Mouse (Mus musculus): ENCODE measurements around the gene Zmiz1. TPM values are rescaled to one million over a fixed set of nuclear protein-coding genes. Genes with fewer than 3 reads are reported as not detected.
A peak's percentile ranks its signal among the peaks of the same experiment; 100 is the strongest.

The Zmiz1 gene
- polyA plus RNA-seq, 1 experiment from 2014 or later = 91.0 TPM

- H3K27ac ChIP-seq (replicated peaks; ENCODE audit: low read depth, low read length) = no peak overlapping the region
- no peaks in the 10 kb centered on the region for H3K9me3 ChIP-seq (ENCODE audit: control insufficient read depth, low read length)
- DNase-seq (no peak), ATAC-seq (ENCODE audit: low FRiP score, low TSS enrichment) (no peak)
- no peak overlapping the region for H3K9ac ChIP-seq (replicated peaks; ENCODE audit: low read length)
- 91% methylated on average over 20 of the region's 20 CpGs for WGBS
- H3K36me3 ChIP-seq (ENCODE audit: control insufficient read depth, insufficient read depth, low read length) = peaks cover 35% of the 10 kb centered on the region
- peaks cover 44% of the 10 kb centered on the region for H3K4me1 ChIP-seq (ENCODE audit: control insufficient read depth, insufficient read depth, low read length)
- H3K27me3 ChIP-seq (ENCODE audit: control insufficient read depth, insufficient read depth, low read length) = no peaks in the 10 kb centered on the region
- H3K4me3 ChIP-seq (replicated peaks; ENCODE audit: low read depth, low read length) = no peak overlapping the region
- no peak overlapping the region for H3K4me2 ChIP-seq (ENCODE audit: low read length)
Observed at GRCm38 (mm10) chr14:25509450-25510129, 50.6 kb downstream of the Zmiz1 start.

- Histone ChIP-seq H3K9ac (replicated peaks; ENCODE audit: low read length) (peak overlapping the region; percentile 17; the same call in 1 of the 2 replicates), H3K9me3 (ENCODE audit: control insufficient read depth, low read length) (no peaks in the 10 kb centered on the region)
- 70% methylated on average over 3 of the region's 3 CpGs for WGBS
Observed at GRCm38 (mm10) chr14:25510362-25510761, 51.4 kb downstream of the Zmiz1 start.

GRCm38 (mm10) chr14:25510987-25511386 is 52.0 kb downstream of the Zmiz1 start:
- 69% methylated on average over 7 of the region's 7 CpGs for WGBS
- Histone ChIP-seq H3K27me3 (ENCODE audit: control insufficient read depth, insufficient read depth, low read length) (no peaks in the 10 kb centered on the region), H3K4me3 (replicated peaks; ENCODE audit: low read depth, low read length) (no peak overlapping the region), H3K36me3 (ENCODE audit: control insufficient read depth, insufficient read depth, low read length) (peaks cover 27% of the 10 kb centered on the region), H3K9me3 (ENCODE audit: control insufficient read depth, low read length) (no peaks in the 10 kb centered on the region), H3K9ac (replicated peaks; ENCODE audit: low read length) (peak overlapping the region; percentile 17; the same call in 1 of the 2 replicates), H3K27ac (replicated peaks; ENCODE audit: low read depth, low read length) (peak overlapping the region; percentile 74), H3K4me2 (ENCODE audit: low read length) (no peak overlapping the region), H3K4me1 (ENCODE audit: control insufficient read depth, insufficient read depth, low read length) (peaks cover 50% of the 10 kb centered on the region)
- ATAC-seq (ENCODE audit: low FRiP score, low TSS enrichment) (no peak), DNase-seq (no peak)

More at GRCm38 (mm10) chr14:25510362-25510761, 51.4 kb downstream of the Zmiz1 start:
- DNase-seq (no peak), ATAC-seq (ENCODE audit: low FRiP score, low TSS enrichment) (no peak)
- H3K27ac ChIP-seq (replicated peaks; ENCODE audit: low read depth, low read length) = peak overlapping the region; percentile 74
- H3K4me1 ChIP-seq (ENCODE audit: control insufficient read depth, insufficient read depth, low read length) = peaks cover 50% of the 10 kb centered on the region
- no peak overlapping the region for H3K4me2 ChIP-seq (ENCODE audit: low read length)
- no peak overlapping the region for H3K4me3 ChIP-seq (replicated peaks; ENCODE audit: low read depth, low read length)
- no peaks in the 10 kb centered on the region for H3K27me3 ChIP-seq (ENCODE audit: control insufficient read depth, insufficient read depth, low read length)
- peaks cover 33% of the 10 kb centered on the region for H3K36me3 ChIP-seq (ENCODE audit: control insufficient read depth, insufficient read depth, low read length)

- H3K9me3 ChIP-seq (ENCODE audit: control insufficient read depth, low read length) = no peaks in the 10 kb centered on the region
- no peak overlapping the region for H3K9ac ChIP-seq (replicated peaks; ENCODE audit: low read length)
- DNase-seq (no peak), ATAC-seq (ENCODE audit: low FRiP score, low TSS enrichment) (no peak)
- H3K36me3 ChIP-seq (ENCODE audit: control insufficient read depth, insufficient read depth, low read length) = peaks cover 23% of the 10 kb centered on the region
- 55% methylated on average over 3 of the region's 3 CpGs for WGBS
- no peaks in the 10 kb centered on the region for H3K27me3 ChIP-seq (ENCODE audit: control insufficient read depth, insufficient read depth, low read length)
- no peak overlapping the region for H3K4me3 ChIP-seq (replicated peaks; ENCODE audit: low read depth, low read length)
- H3K27ac ChIP-seq (replicated peaks; ENCODE audit: low read depth, low read length) = peak overlapping the region; percentile 74
- H3K4me2 ChIP-seq (ENCODE audit: low read length) = no peak overlapping the region
- H3K4me1 ChIP-seq (ENCODE audit: control insufficient read depth, insufficient read depth, low read length) = peaks cover 53% of the 10 kb centered on the region
Observed at GRCm38 (mm10) chr14:25511564-25511963, 52.6 kb downstream of the Zmiz1 start.

GRCm38 (mm10) chr14:25511967-25512366 is 53.0 kb downstream of the Zmiz1 start:
- WGBS = 23% methylated on average over 5 of the region's 5 CpGs
- DNase-seq (peak; percentile 51), ATAC-seq (ENCODE audit: low FRiP score, low TSS enrichment) (no peak)
- H3K4me1 ChIP-seq (ENCODE audit: control insufficient read depth, insufficient read depth, low read length) = peaks cover 57% of the 10 kb centered on the region
- no peaks in the 10 kb centered on the region for H3K27me3 ChIP-seq (ENCODE audit: control insufficient read depth, insufficient read depth, low read length)
- H3K4me2 ChIP-seq (ENCODE audit: low read length) = no peak overlapping the region
- no peak overlapping the region for H3K4me3 ChIP-seq (replicated peaks; ENCODE audit: low read depth, low read length)
- H3K27ac ChIP-seq (replicated peaks; ENCODE audit: low read depth, low read length) = peak overlapping the region; percentile 74
- H3K9ac ChIP-seq (replicated peaks; ENCODE audit: low read length) = no peak overlapping the region
- no peaks in the 10 kb centered on the region for H3K9me3 ChIP-seq (ENCODE audit: control insufficient read depth, low read length)
- peaks cover 23% of the 10 kb centered on the region for H3K36me3 ChIP-seq (ENCODE audit: control insufficient read depth, insufficient read depth, low read length)

- DNase-seq = no peak
- peaks cover 66% of the 10 kb centered on the region for H3K4me1 ChIP-seq (ENCODE audit: control insufficient read depth, insufficient read depth, low read length)
- no peak overlapping the region for H3K4me3 ChIP-seq (replicated peaks; ENCODE audit: low read depth, low read length)
- H3K9me3 ChIP-seq (ENCODE audit: control insufficient read depth, low read length) = no peaks in the 10 kb centered on the region
- H3K27me3 ChIP-seq (ENCODE audit: control insufficient read depth, insufficient read depth, low read length) = no peaks in the 10 kb centered on the region
- H3K4me2 ChIP-seq (ENCODE audit: low read length) = no peak overlapping the region
- H3K36me3 ChIP-seq (ENCODE audit: control insufficient read depth, insufficient read depth, low read length) = peaks cover 23% of the 10 kb centered on the region
- peak; percentile 44 for ATAC-seq (ENCODE audit: low FRiP score, low TSS enrichment)
- no peak overlapping the region for H3K9ac ChIP-seq (replicated peaks; ENCODE audit: low read length)
- peak overlapping the region; percentile 74 for H3K27ac ChIP-seq (replicated peaks; ENCODE audit: low read depth, low read length)
- WGBS = 19% methylated on average over 6 of the region's 6 CpGs
Observed at GRCm38 (mm10) chr14:25512803-25513202, 53.8 kb downstream of the Zmiz1 start.

GRCm38 (mm10) chr14:25513496-25513895 is 54.5 kb downstream of the Zmiz1 start:
- DNase-seq = no peak
- Histone ChIP-seq H3K4me2 (ENCODE audit: low read length) (no peak overlapping the region), H3K4me3 (replicated peaks; ENCODE audit: low read depth, low read length) (no peak overlapping the region), H3K9me3 (ENCODE audit: control insufficient read depth, low read length) (no peaks in the 10 kb centered on the region), H3K27me3 (ENCODE audit: control insufficient read depth, insufficient read depth, low read length) (no peaks in the 10 kb centered on the region), H3K36me3 (ENCODE audit: control insufficient read depth, insufficient read depth, low read length) (peaks cover 18% of the 10 kb centered on the region; the same call in 1 of the 2 replicates), H3K27ac (replicated peaks; ENCODE audit: low read depth, low read length) (peak overlapping the region; percentile 74), H3K4me1 (ENCODE audit: control insufficient read depth, insufficient read depth, low read length) (peaks cover 66% of the 10 kb centered on the region), H3K9ac (replicated peaks; ENCODE audit: low read length) (no peak overlapping the region)
- no peak for ATAC-seq (ENCODE audit: low FRiP score, low TSS enrichment)
- WGBS = 55% methylated on average over 8 of the region's 8 CpGs

GRCm38 (mm10) chr14:25514943-25515512 is 56.0 kb downstream of the Zmiz1 start:
- WGBS = 63% methylated on average over 2 of the region's 2 CpGs
- no peak for ATAC-seq (ENCODE audit: low FRiP score, low TSS enrichment)
- Histone ChIP-seq H3K4me3 (replicated peaks; ENCODE audit: low read depth, low read length) (no peak overlapping the region), H3K4me2 (ENCODE audit: low read length) (no peak overlapping the region), H3K27ac (replicated peaks; ENCODE audit: low read depth, low read length) (no peak overlapping the region; the same call in 1 of the 2 replicates), H3K27me3 (ENCODE audit: control insufficient read depth, insufficient read depth, low read length) (no peaks in the 10 kb centered on the region), H3K36me3 (ENCODE audit: control insufficient read depth, insufficient read depth, low read length) (peaks cover 13% of the 10 kb centered on the region; the same call in 1 of the 2 replicates), H3K9me3 (ENCODE audit: control insufficient read depth, low read length) (no peaks in the 10 kb centered on the region), H3K9ac (replicated peaks; ENCODE audit: low read length) (no peak overlapping the region), H3K4me1 (ENCODE audit: control insufficient read depth, insufficient read depth, low read length) (peaks cover 66% of the 10 kb centered on the region)
- no peak for DNase-seq

GRCm38 (mm10) chr14:25515924-25516323 is 56.9 kb downstream of the Zmiz1 start:
- no peak for ATAC-seq (ENCODE audit: low FRiP score, low TSS enrichment)
- no peaks in the 10 kb centered on the region for H3K9me3 ChIP-seq (ENCODE audit: control insufficient read depth, low read length)
- no peak overlapping the region for H3K9ac ChIP-seq (replicated peaks; ENCODE audit: low read length)
- H3K27me3 ChIP-seq (ENCODE audit: control insufficient read depth, insufficient read depth, low read length) = no peaks in the 10 kb centered on the region
- peaks cover 66% of the 10 kb centered on the region for H3K4me1 ChIP-seq (ENCODE audit: control insufficient read depth, insufficient read depth, low read length)
- no peak overlapping the region for H3K4me2 ChIP-seq (ENCODE audit: low read length)
- WGBS = 67% methylated on average over 9 of the region's 9 CpGs
- H3K4me3 ChIP-seq (replicated peaks; ENCODE audit: low read depth, low read length) = no peak overlapping the region
- no peak for DNase-seq
- H3K36me3 ChIP-seq (ENCODE audit: control insufficient read depth, insufficient read depth, low read length) = peaks cover 13% of the 10 kb centered on the region; the same call in 1 of the 2 replicates
- no peak overlapping the region; the same call in 1 of the 2 replicates for H3K27ac ChIP-seq (replicated peaks; ENCODE audit: low read depth, low read length)

All from midbrain, embryonic 14.5 days (tissue).